Mouse (Mus musculus) myocyte (in vitro differentiated cells): Measurements from ENCODE around the gene Fermt3.

ENCODE experiments used
- MYOD1 ChIP-seq, 3 experiments: IDR thresholded peaks; one replicate each; pipeline ENCODE4 v1.6.1; 2011; ENCODE audit warnings: control low read depth in 2 of 3, low read depth in 2 of 3, mild to moderate bottlenecking in 2 of 3, moderate library complexity in 1 of 3; ENCODE audit not compliant: insufficient read length in 2 of 3, control insufficient read depth in 1 of 3
- MYOG ChIP-seq, 3 experiments: IDR thresholded peaks; one replicate each; pipeline ENCODE4 v1.6.1; 2011; ENCODE audit warnings: control low read depth in 2 of 3, low read depth in 2 of 3, mild to moderate bottlenecking in 2 of 3; ENCODE audit not compliant: insufficient read length in 2 of 3, control insufficient read depth in 1 of 3, insufficient read depth in 1 of 3
- TCF12 ChIP-seq: IDR thresholded peaks from one replicate; pipeline ENCODE4 v1.6.1; 2011; ENCODE audit warnings: mild to moderate bottlenecking, control low read depth; ENCODE audit not compliant: poor library complexity, insufficient read depth, severe bottlenecking

DNA sequence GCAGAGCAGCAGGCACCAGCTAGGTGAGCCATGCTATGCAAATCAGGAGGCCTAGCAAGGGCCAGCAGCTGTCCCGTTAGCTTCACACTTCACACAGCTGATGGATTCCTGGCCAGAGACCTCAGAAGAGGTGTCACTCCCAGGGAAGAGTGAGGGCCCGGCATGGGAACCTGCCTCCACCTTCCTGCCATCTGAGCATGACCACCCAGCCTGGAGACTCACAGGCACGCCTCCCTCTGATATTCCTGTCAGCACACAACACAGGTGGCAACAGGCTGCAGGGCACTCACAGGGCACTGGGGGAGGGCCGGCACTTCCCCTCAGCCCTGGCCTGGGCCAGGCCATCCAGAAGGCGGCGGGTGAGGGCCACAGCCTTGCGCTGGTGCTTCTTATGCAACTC, 63.8 kb downstream of the Fermt3 start:
- TF ChIP-seq TCF12 (no peak), MYOG (IDR thresholded peaks at IDR 0.05; ENCODE audit: control insufficient read depth in 1 of 3, insufficient read depth in 1 of 3, insufficient read length in 2 of 3, low read depth in 2 of 3) (no peak), MYOD1 (IDR thresholded peaks at IDR 0.05; ENCODE audit: control insufficient read depth in 1 of 3, insufficient read length in 2 of 3, low read depth in 2 of 3) (no peak)
